Mouse (Mus musculus) kidney, embryonic 15.5 days (tissue): ENCODE data around the gene Calm1. TPM values are rescaled to one million over a fixed set of nuclear protein-coding genes. Genes with fewer than 3 reads are reported as not detected.

Source experiments
- ATAC-seq: fragments of 200-750 bp; cut with Nextera tagmentation; replicated peaks from 2 replicates; pipeline ENCODE4 v1.8.0; 2017; ENCODE audit warnings: moderate TSS enrichment; ENCODE audit not compliant: low FRiP score
- H3K27ac ChIP-seq: fragments of 300-500 bp; sonication (generic); 2 replicates; pipeline ENCODE4 v1.5.1; 2015; ENCODE audit warnings: mild to moderate bottlenecking, inconsistent platforms
- H3K27me3 ChIP-seq: fragments of 300-500 bp; sonication (generic); 2 replicates; pipeline ENCODE4 v1.6.1; 2015; ENCODE audit warnings: inconsistent platforms
- H3K36me3 ChIP-seq: fragments of 300-500 bp; sonication (generic); 2 replicates; pipeline ENCODE4 v1.6.1; 2015; ENCODE audit warnings: inconsistent platforms
- H3K4me1 ChIP-seq: fragments of 300-500 bp; sonication (generic); 2 replicates; pipeline ENCODE4 v1.6.1; 2015; ENCODE audit warnings: inconsistent platforms
- H3K4me2 ChIP-seq: fragments of 300-500 bp; sonication (generic); 2 replicates; pipeline ENCODE4 v1.6.1; 2015; ENCODE audit warnings: moderate library complexity, mild to moderate bottlenecking, inconsistent platforms
- H3K4me3 ChIP-seq: fragments of 300-500 bp; sonication (generic); replicated peaks from 2 replicates; pipeline ENCODE4 v1.5.1; 2015; ENCODE audit warnings: mild to moderate bottlenecking, inconsistent platforms
- H3K9ac ChIP-seq: fragments of 300-500 bp; sonication (generic); 2 replicates; pipeline ENCODE4 v1.6.1; 2015; ENCODE audit warnings: mild to moderate bottlenecking, inconsistent platforms
- H3K9me3 ChIP-seq: fragments of 300-500 bp; sonication (generic); replicated peaks from 2 replicates; pipeline ENCODE4 v1.6.1; 2016; ENCODE audit warnings: inconsistent platforms
- WGBS: fragments of 180-500 bp; shearing (Covaris S2); methylation state at CpG from one replicate; pipeline ENCODE4 v1.1.7; 2015; ENCODE audit warnings: mixed read lengths; 5-methylcytosine and 5-hydroxymethylcytosine counted together
- polyA plus RNA-seq: library from polyadenylated mRNA; unstranded; fragments of >200 nt; fragmentation: Nextera tagmentation; extraction: Ambion mirVana; gene quantifications from 2 replicates; pipeline ENCODE4 v1.2.1, GENCODE M21; 2015

The Calm1 gene
- polyA plus RNA-seq, result 1,314 and 1,392 TPM in 2 replicates

- H3K4me2 ChIP-seq, result peak within 1 kb of the TSS; percentile 82
- H3K9ac ChIP-seq, result peak within 1 kb of the TSS; percentile 88
- under 1% methylated on average over 58 of the region's 58 CpGs for WGBS
- H3K27ac ChIP-seq, result peak within 1 kb of the TSS; percentile 88
- peaks cover 27% of the 10 kb centered on the region for H3K4me1 ChIP-seq
- peak; percentile 91 for ATAC-seq
- H3K9me3 ChIP-seq, result no peaks in the 10 kb centered on the region
- H3K27me3 ChIP-seq, result no peaks in the 10 kb centered on the region
- peaks cover 18% of the 10 kb centered on the region for H3K36me3 ChIP-seq
- peak within 1 kb of the TSS; percentile 75 for H3K4me3 ChIP-seq
Measured at GRCm38 (mm10) chr12:100198967-100199660, at the start of gene Calm1. TSS of gene Calm1 (plus strand) at chr12:100199435.

- Histone ChIP-seq H3K4me1 (no peaks in the 10 kb centered on the region), H3K27ac (no peak overlapping the region), H3K27me3 (no peaks in the 10 kb centered on the region), H3K9ac (no peak overlapping the region), H3K9me3 (no peaks in the 10 kb centered on the region), H3K4me3 (no peak overlapping the region), H3K36me3 (peaks cover 59% of the 10 kb centered on the region), H3K4me2 (no peak overlapping the region)
- ATAC-seq, result no peak
- WGBS, result 94% methylated on average over 7 of the region's 7 CpGs
Measured at GRCm38 (mm10) chr12:100152466-100152865, 46.8 kb upstream of the Calm1 start.

- Histone ChIP-seq H3K9me3 (no peaks in the 10 kb centered on the region), H3K27me3 (no peaks in the 10 kb centered on the region), H3K4me2 (peak within 1 kb of the TSS; percentile 58), H3K9ac (peak within 1 kb of the TSS; percentile 59), H3K27ac (peak within 1 kb of the TSS; percentile 78), H3K36me3 (peaks cover 19% of the 10 kb centered on the region), H3K4me1 (peaks cover 6% of the 10 kb centered on the region), H3K4me3 (peak within 1 kb of the TSS; percentile 64)
- peak; percentile 99 for ATAC-seq
- WGBS, result under 1% methylated on average over 26 of the region's 26 CpGs
Measured at GRCm38 (mm10) chr12:100159261-100159975, 39.8 kb upstream of the Calm1 start, which contains the start of gene Nrde2. TSS of gene Nrde2 (minus strand) at chr12:100159653.

GRCm38 (mm10) chr12:100164991-100165500 lies 34.2 kb upstream of the Calm1 start:
- WGBS, result 79% methylated on average over 7 of the region's 7 CpGs
- Histone ChIP-seq H3K4me1 (peaks cover 13% of the 10 kb centered on the region; the same call in 1 of the 2 replicates), H3K27ac (no peak overlapping the region), H3K36me3 (no peaks in the 10 kb centered on the region), H3K4me2 (no peak overlapping the region), H3K9ac (no peak overlapping the region), H3K9me3 (no peaks in the 10 kb centered on the region), H3K4me3 (no peak overlapping the region), H3K27me3 (no peaks in the 10 kb centered on the region)
- ATAC-seq, result no peak

DNA sequence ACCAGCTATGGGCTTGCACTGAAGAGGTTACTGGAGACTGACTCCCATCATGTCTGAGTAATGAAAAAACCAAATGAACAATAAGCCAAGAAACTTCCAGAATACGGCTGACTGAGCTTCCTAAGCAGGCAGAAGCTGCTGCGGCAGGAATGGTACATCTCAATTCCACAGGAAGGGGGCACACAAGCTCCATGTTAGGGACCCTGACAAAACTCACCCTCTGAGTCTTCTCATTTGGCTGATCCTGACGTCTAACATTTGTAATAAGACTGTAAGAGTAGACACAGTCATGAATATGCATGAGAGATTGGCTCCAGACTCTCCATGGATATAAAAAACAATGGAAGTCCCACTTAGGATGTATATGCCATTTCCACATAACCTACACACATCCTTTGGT lies 33.1 kb upstream of the Calm1 start:
- 18% methylated on average over 3 of the region's 3 CpGs for WGBS
- no peak overlapping the region for H3K9ac ChIP-seq
- peaks cover 13% of the 10 kb centered on the region; the same call in 1 of the 2 replicates for H3K4me1 ChIP-seq
- no peak overlapping the region for H3K4me2 ChIP-seq
- H3K9me3 ChIP-seq, result no peaks in the 10 kb centered on the region
- no peak overlapping the region for H3K4me3 ChIP-seq
- H3K36me3 ChIP-seq, result no peaks in the 10 kb centered on the region
- ATAC-seq, result peak; percentile 64; the same call in 1 of the 2 replicates
- no peak overlapping the region for H3K27ac ChIP-seq
- H3K27me3 ChIP-seq, result no peaks in the 10 kb centered on the region

DNA sequence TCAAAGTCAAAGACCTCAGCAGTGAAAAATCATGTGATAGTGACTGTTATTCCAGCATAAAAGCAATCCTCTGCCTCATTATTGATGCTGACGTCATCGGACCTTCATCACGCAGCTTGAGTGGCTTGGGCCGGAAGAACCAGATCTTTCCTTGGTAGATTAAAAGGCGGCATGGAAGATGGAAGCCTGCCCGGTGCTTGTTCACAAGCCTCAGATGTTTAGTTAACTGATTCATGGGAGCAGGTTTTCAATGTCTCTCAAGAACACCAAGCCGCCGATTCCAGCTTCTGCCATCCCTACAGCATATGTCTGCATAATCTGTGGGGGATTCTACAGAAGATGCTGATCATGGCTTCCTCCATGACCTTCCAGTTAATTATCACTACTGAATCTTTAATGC lies 32.3 kb upstream of the Calm1 start:
- peaks cover 13% of the 10 kb centered on the region; the same call in 1 of the 2 replicates for H3K4me1 ChIP-seq
- H3K9me3 ChIP-seq, result no peaks in the 10 kb centered on the region
- H3K9ac ChIP-seq, result no peak overlapping the region
- no peak overlapping the region for H3K27ac ChIP-seq
- WGBS, result 84% methylated on average over 8 of the region's 8 CpGs
- no peaks in the 10 kb centered on the region for H3K27me3 ChIP-seq
- H3K4me2 ChIP-seq, result no peak overlapping the region
- no peak overlapping the region for H3K4me3 ChIP-seq
- ATAC-seq, result no peak
- H3K36me3 ChIP-seq, result no peaks in the 10 kb centered on the region

DNA sequence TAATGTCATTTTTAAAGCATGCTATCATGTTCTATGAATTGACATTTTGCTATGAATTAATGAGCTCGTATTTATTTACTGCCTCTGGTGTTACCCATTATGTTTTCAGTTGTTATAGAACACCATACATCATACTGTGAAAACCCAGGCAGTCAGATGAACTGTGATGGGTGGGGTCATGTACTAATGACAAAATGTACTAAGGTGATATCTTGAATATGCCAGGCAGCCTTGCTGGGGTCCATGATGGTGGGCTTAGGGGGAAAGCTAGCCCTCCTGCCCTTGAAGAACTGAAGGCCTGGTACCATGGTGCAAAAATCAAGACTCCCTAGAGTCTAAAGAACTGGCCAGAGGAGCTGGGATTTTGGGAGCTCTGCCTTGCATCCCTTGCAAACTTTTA lies 31.7 kb upstream of the Calm1 start:
- Histone ChIP-seq H3K36me3 (no peaks in the 10 kb centered on the region), H3K4me2 (peak overlapping the region; percentile 63; the same call in 1 of the 2 replicates), H3K9ac (no peak overlapping the region), H3K9me3 (no peaks in the 10 kb centered on the region), H3K27me3 (no peaks in the 10 kb centered on the region), H3K4me3 (no peak overlapping the region), H3K27ac (peak overlapping the region; percentile 86; the same call in 1 of the 2 replicates), H3K4me1 (peaks cover 13% of the 10 kb centered on the region; the same call in 1 of the 2 replicates)
- WGBS, result 84% methylated on average over 1 of the region's 1 CpGs
- ATAC-seq, result peak; percentile 2; the same call in 1 of the 2 replicates

GRCm38 (mm10) chr12:100167931-100168871 lies 31.0 kb upstream of the Calm1 start:
- Histone ChIP-seq H3K27me3 (no peaks in the 10 kb centered on the region), H3K9me3 (no peaks in the 10 kb centered on the region), H3K36me3 (no peaks in the 10 kb centered on the region), H3K9ac (peak overlapping the region; percentile 19; the same call in 1 of the 2 replicates), H3K4me2 (peak overlapping the region; percentile 63), H3K27ac (peak overlapping the region; percentile 86), H3K4me3 (peak overlapping the region; percentile 36), H3K4me1 (peaks cover 13% of the 10 kb centered on the region; the same call in 1 of the 2 replicates)
- ATAC-seq, result peak; percentile 91
- 9% methylated on average over 28 of the region's 28 CpGs for WGBS

GRCm38 (mm10) chr12:100172481-100172880 lies 26.8 kb upstream of the Calm1 start:
- no peak overlapping the region for H3K9ac ChIP-seq
- H3K4me3 ChIP-seq, result no peak overlapping the region
- no peaks in the 10 kb centered on the region for H3K36me3 ChIP-seq
- 66% methylated on average over 7 of the region's 7 CpGs for WGBS
- H3K9me3 ChIP-seq, result no peaks in the 10 kb centered on the region
- H3K27me3 ChIP-seq, result no peaks in the 10 kb centered on the region
- no peak overlapping the region for H3K27ac ChIP-seq
- ATAC-seq, result no peak
- peaks cover 14% of the 10 kb centered on the region; the same call in 1 of the 2 replicates for H3K4me1 ChIP-seq
- H3K4me2 ChIP-seq, result no peak overlapping the region

- peak overlapping the region; percentile 6; the same call in 1 of the 2 replicates for H3K4me2 ChIP-seq
- ATAC-seq, result no peak
- no peak overlapping the region for H3K4me3 ChIP-seq
- 39% methylated on average over 11 of the region's 11 CpGs for WGBS
- H3K27me3 ChIP-seq, result no peaks in the 10 kb centered on the region
- H3K9me3 ChIP-seq, result no peaks in the 10 kb centered on the region
- H3K27ac ChIP-seq, result 0 out of 2 replicates have a peak overlapping the region, but pooled peaks have one; percentile 2
- no peak overlapping the region for H3K9ac ChIP-seq
- no peaks in the 10 kb centered on the region for H3K36me3 ChIP-seq
- H3K4me1 ChIP-seq, result peaks cover 12% of the 10 kb centered on the region; the same call in 1 of the 2 replicates
Measured at GRCm38 (mm10) chr12:100176469-100177056, 22.7 kb upstream of the Calm1 start.
